Mouse (Mus musculus) midbrain, embryonic 11.5 days (tissue): Measurements from ENCODE around the gene Heatr5a. TPM values are rescaled to one million over a fixed set of nuclear protein-coding genes. Genes with fewer than 3 reads are reported as not detected.
A peak's percentile ranks its signal among the peaks of the same experiment; 100 is the strongest.

ENCODE experiments used
- ATAC-seq: fragments of 200-750 bp; cut with Nextera tagmentation; 2 replicates; pipeline ENCODE4 v1.8.0; 2017; ENCODE audit warnings: moderate TSS enrichment, moderate library complexity; ENCODE audit not compliant: low FRiP score
- DNase-seq: peaks from one replicate; pipeline ENCODE4 v3.0.0; 2015; ENCODE audit warnings: low spot score; ENCODE audit errors: missing footprints
- H3K27ac ChIP-seq: fragments of 300-500 bp; sonication (generic); 2 replicates; pipeline ENCODE4 v1.5.1; 2014; ENCODE audit warnings: low read depth, low read length
- H3K27me3 ChIP-seq: fragments of 300-500 bp; sonication (generic); 2 replicates; pipeline ENCODE4 v1.6.1; 2014; ENCODE audit warnings: mild to moderate bottlenecking, low read length, moderate library complexity, mixed read lengths; ENCODE audit not compliant: control insufficient read depth, insufficient read depth
- H3K36me3 ChIP-seq: fragments of 300-500 bp; sonication (generic); 2 replicates; pipeline ENCODE4 v1.6.1; 2014; ENCODE audit warnings: mild to moderate bottlenecking, low read length, moderate library complexity, mixed read lengths; ENCODE audit not compliant: control insufficient read depth, insufficient read depth
- H3K4me1 ChIP-seq: fragments of 300-500 bp; sonication (generic); 2 replicates; pipeline ENCODE4 v1.6.1; 2014; ENCODE audit warnings: low read length; ENCODE audit not compliant: control insufficient read depth, insufficient read depth
- H3K4me2 ChIP-seq: fragments of 300-500 bp; sonication (generic); 2 replicates; pipeline ENCODE4 v1.6.1; 2014; ENCODE audit warnings: mild to moderate bottlenecking, moderate library complexity
- H3K4me3 ChIP-seq: fragments of 300-500 bp; sonication (generic); 2 replicates; pipeline ENCODE4 v1.5.1; 2014; ENCODE audit warnings: low read depth, low read length
- H3K9ac ChIP-seq: fragments of 300-500 bp; sonication (generic); 2 replicates; pipeline ENCODE4 v1.6.1; 2014; ENCODE audit warnings: low read length
- H3K9me3 ChIP-seq: fragments of 300-500 bp; sonication (generic); 2 replicates; pipeline ENCODE4 v1.6.1; 2016; ENCODE audit warnings: low read length; ENCODE audit not compliant: control insufficient read depth
- WGBS: fragments of 180-500 bp; shearing (Covaris S2); extraction: QIAGEN DNeasy Blood & Tissue Kit; methylation state at CpG from one replicate; pipeline ENCODE4 v1.1.7; 2014; 5-methylcytosine and 5-hydroxymethylcytosine counted together
- polyA plus RNA-seq: library from polyadenylated mRNA; unstranded; fragments of >200 nt; fragmentation: Nextera tagmentation; extraction: Ambion mirVana; gene quantifications from 2 replicates; pipeline ENCODE4 v1.2.1, GENCODE M21; 2014

The Heatr5a gene
- polyA plus RNA-seq, 1 experiment from 2014 or later: 9.5 TPM

DNA sequence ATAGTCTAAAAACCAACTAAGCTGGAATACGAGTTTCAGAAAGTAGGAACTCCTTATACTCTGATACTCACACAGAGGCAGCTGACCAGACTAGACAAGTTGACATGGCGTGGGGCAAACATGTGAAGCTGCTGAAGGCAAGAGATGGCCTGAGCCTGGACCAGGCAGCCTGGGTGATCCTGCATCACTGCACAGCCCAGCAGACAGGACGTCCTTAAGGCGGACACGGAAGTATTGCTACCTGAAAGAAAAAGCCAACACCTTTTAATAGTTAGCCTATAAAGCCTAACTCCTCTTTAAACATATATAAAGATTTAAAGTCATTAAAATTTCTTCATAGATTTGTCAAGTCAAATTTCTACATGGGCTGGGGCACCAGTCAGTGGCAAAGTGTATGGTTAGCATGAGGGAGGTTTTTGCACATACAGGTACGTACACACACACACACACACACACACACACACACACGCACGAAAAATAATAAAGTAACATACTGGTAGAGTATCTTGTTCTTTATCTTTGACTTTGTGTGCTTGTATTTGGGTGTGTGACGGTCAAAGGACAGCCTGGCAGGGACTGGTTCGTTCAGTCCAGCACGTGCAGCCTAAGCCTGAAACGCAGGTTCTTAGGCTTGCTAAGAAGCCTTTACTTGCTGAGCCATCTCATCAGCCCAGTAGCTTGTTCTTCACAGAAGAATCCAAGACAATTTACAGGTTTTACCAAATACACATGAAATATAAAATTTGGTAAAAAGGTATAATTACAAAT is 56.0 kb downstream of the Heatr5a start:
- Histone ChIP-seq H3K4me3 (no peak overlapping the region), H3K4me1 (no peaks in the 10 kb centered on the region), H3K9me3 (no peaks in the 10 kb centered on the region), H3K27me3 (no peaks in the 10 kb centered on the region), H3K9ac (no peak overlapping the region), H3K27ac (no peak overlapping the region), H3K36me3 (peaks cover 5% of the 10 kb centered on the region; the same call in 1 of the 2 replicates), H3K4me2 (no peak overlapping the region)
- ATAC-seq: no peak
- DNase-seq: peak; percentile 56
- WGBS: 97% methylated on average over 12 of the region's 12 CpGs

GRCm38 (mm10) chr12:51909202-51909601 is 61.9 kb downstream of the Heatr5a start:
- Histone ChIP-seq H3K4me2 (no peak overlapping the region), H3K9ac (no peak overlapping the region), H3K4me1 (no peaks in the 10 kb centered on the region), H3K4me3 (no peak overlapping the region), H3K27ac (no peak overlapping the region), H3K27me3 (no peaks in the 10 kb centered on the region), H3K36me3 (no peaks in the 10 kb centered on the region; the same call in 1 of the 2 replicates), H3K9me3 (no peaks in the 10 kb centered on the region)
- 95% methylated on average over 5 of the region's 5 CpGs for WGBS
- DNase-seq (no peak), ATAC-seq (no peak)

GRCm38 (mm10) chr12:51907543-51907942 is 63.6 kb downstream of the Heatr5a start:
- no peak for ATAC-seq
- DNase-seq: no peak
- H3K4me2 ChIP-seq: no peak overlapping the region
- no peaks in the 10 kb centered on the region for H3K27me3 ChIP-seq
- no peaks in the 10 kb centered on the region for H3K4me1 ChIP-seq
- H3K27ac ChIP-seq: no peak overlapping the region
- H3K9me3 ChIP-seq: no peaks in the 10 kb centered on the region
- 85% methylated on average over 3 of the region's 3 CpGs for WGBS
- no peaks in the 10 kb centered on the region for H3K36me3 ChIP-seq
- H3K4me3 ChIP-seq: no peak overlapping the region
- no peak overlapping the region for H3K9ac ChIP-seq

DNA sequence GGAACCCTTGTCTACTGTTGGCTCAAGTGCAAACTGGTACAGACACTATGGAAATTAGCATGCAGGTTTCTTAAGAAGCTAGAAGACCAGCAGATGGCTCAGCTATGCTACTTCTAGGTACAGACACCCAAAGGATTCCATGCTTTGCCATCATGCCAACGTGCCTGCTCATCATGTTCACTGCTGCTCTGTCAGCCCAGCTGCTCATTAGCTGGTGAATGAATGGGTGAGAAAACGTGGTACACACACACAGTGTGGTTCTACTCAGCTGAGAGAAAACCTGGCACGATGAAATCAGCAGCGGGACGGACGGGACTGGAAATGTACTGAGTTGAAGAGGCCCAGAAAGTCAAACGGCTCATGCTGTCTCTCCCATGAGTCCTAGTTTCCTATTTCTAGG is 70.6 kb downstream of the Heatr5a start:
- H3K9me3 ChIP-seq: no peaks in the 10 kb centered on the region
- H3K27me3 ChIP-seq: no peaks in the 10 kb centered on the region
- ATAC-seq (no peak), DNase-seq (no peak)
- H3K4me3 ChIP-seq: no peak overlapping the region
- H3K4me1 ChIP-seq: no peaks in the 10 kb centered on the region
- WGBS: 93% methylated on average over 7 of the region's 7 CpGs
- H3K36me3 ChIP-seq: peaks cover 6% of the 10 kb centered on the region; the same call in 1 of the 2 replicates
- H3K9ac ChIP-seq: no peak overlapping the region
- no peak overlapping the region for H3K27ac ChIP-seq
- no peak overlapping the region for H3K4me2 ChIP-seq

GRCm38 (mm10) chr12:51896901-51897300 is 74.2 kb downstream of the Heatr5a start:
- 92% methylated on average over 4 of the region's 4 CpGs for WGBS
- Histone ChIP-seq H3K9me3 (no peaks in the 10 kb centered on the region), H3K4me2 (no peak overlapping the region), H3K4me1 (no peaks in the 10 kb centered on the region), H3K9ac (no peak overlapping the region), H3K36me3 (peaks cover 6% of the 10 kb centered on the region; the same call in 1 of the 2 replicates), H3K27ac (no peak overlapping the region), H3K27me3 (no peaks in the 10 kb centered on the region), H3K4me3 (no peak overlapping the region)
- DNase-seq (no peak), ATAC-seq (no peak)

- Histone ChIP-seq H3K4me1 (no peaks in the 10 kb centered on the region), H3K27me3 (no peaks in the 10 kb centered on the region), H3K4me2 (no peak overlapping the region), H3K9me3 (no peaks in the 10 kb centered on the region), H3K4me3 (no peak overlapping the region), H3K27ac (no peak overlapping the region), H3K36me3 (peaks cover 2% of the 10 kb centered on the region; the same call in 1 of the 2 replicates), H3K9ac (no peak overlapping the region)
- no peak for ATAC-seq
- WGBS: 90% methylated on average over 12 of the region's 12 CpGs
- no peak for DNase-seq
Observed at GRCm38 (mm10) chr12:51888609-51889008, 82.5 kb downstream of the Heatr5a start.

DNA sequence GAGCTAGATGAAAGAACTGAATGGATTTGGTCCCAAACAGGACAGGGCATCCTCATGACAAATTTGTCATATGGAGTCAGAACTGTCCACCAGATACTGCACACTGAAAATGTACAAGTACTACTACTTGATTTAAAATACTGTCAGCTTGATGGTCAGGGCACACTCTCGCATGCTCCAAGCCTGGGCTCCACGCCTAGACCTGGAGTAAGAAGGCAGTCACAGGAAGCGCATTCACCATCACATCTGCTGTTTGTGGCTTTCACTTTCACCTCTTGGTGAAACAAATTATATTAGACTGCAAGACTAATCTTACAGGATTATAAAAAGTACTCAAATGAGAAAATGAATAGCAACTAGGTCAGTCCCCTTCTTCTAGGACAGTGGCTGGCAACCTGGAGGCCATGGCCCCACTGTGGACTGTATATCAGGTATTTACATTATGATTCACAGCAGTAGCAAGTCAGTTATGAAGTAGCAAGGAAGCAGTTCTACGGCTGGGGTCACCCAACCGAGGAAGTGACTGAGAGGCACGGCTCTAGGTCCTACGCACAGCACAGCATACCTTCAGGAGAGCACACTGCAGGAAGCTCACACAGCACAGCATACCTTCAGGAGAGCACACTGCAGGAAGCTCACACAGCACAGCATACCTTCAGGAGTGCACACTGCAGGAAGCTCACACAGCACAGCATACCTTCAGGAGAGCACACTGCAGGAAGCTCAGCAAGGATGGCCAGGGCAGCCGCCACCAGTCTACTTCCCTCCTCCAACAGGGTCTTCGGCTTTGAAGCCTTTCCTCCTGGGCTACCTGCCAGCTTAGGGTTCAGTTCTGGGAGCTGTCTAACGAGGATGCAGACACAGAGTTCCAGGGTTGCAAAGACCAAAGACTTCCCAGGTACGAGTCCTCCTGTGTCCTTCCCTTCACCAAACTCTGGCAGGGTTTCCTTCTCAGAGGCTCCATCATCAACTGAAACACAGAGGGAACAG is 83.5 kb downstream of the Heatr5a start:
- Histone ChIP-seq H3K9ac (no peak overlapping the region), H3K27ac (no peak overlapping the region), H3K9me3 (no peaks in the 10 kb centered on the region), H3K4me3 (no peak overlapping the region), H3K27me3 (no peaks in the 10 kb centered on the region), H3K36me3 (peaks cover 2% of the 10 kb centered on the region; the same call in 1 of the 2 replicates), H3K4me1 (no peaks in the 10 kb centered on the region), H3K4me2 (no peak overlapping the region)
- no peak for DNase-seq
- ATAC-seq: no peak
- WGBS: 90% methylated on average over 11 of the region's 11 CpGs

GRCm38 (mm10) chr12:51886369-51886768 is 84.8 kb downstream of the Heatr5a start:
- Histone ChIP-seq H3K27ac (no peak overlapping the region), H3K4me2 (no peak overlapping the region), H3K9ac (no peak overlapping the region), H3K36me3 (peaks cover 2% of the 10 kb centered on the region; the same call in 1 of the 2 replicates), H3K4me3 (no peak overlapping the region), H3K4me1 (no peaks in the 10 kb centered on the region), H3K27me3 (no peaks in the 10 kb centered on the region), H3K9me3 (no peaks in the 10 kb centered on the region)
- WGBS: 92% methylated on average over 6 of the region's 6 CpGs
- ATAC-seq (no peak), DNase-seq (no peak)

DNA sequence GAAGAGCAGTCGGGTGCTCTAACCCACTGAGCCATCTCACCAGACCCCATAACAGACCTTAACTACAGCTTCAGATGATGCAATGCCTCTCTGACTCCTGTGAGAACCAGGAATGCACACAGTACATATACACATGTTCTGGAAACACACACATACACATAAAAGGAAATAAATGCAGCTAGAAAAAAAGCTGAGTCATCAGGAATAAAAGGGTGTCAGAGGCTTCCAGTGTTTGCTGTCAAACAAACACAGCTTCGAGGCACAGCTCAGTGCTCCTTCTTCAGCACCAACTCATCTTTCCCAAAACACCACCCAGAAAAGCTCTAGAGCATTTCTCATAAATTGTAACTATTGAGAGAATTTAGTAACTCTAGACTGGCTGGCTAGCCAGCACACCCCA is 86.3 kb downstream of the Heatr5a start:
- Histone ChIP-seq H3K4me3 (no peak overlapping the region), H3K27ac (no peak overlapping the region), H3K27me3 (no peaks in the 10 kb centered on the region), H3K9me3 (no peaks in the 10 kb centered on the region), H3K4me1 (no peaks in the 10 kb centered on the region), H3K9ac (no peak overlapping the region), H3K36me3 (peaks cover 7% of the 10 kb centered on the region), H3K4me2 (no peak overlapping the region)
- ATAC-seq (no peak), DNase-seq (no peak)
- 93% methylated on average over 2 of the region's 2 CpGs for WGBS
